Mouse (Mus musculus) megakaryocyte, embryonic 14.5 days (primary cell): ENCODE data around the gene Polr2a. TPM values are rescaled to one million over a fixed set of nuclear protein-coding genes. Genes with fewer than 3 reads are reported as not detected.

ENCODE experiments used
- H3K27me3 ChIP-seq: replicated peaks from 2 replicates; pipeline ENCODE3; 2012; ENCODE audit warnings: inconsistent platforms
- H3K36me3 ChIP-seq: replicated peaks from 2 replicates; pipeline ENCODE3; 2012; ENCODE audit warnings: low read length, inconsistent platforms, mixed read lengths
- H3K4me1 ChIP-seq: 2 replicates; pipeline ENCODE4 v1.6.1; 2012; ENCODE audit warnings: inconsistent platforms
- H3K4me3 ChIP-seq: replicated peaks from 2 replicates; pipeline ENCODE3; 2012; ENCODE audit warnings: moderate library complexity, mild to moderate bottlenecking, inconsistent platforms
- H3K9me3 ChIP-seq: 2 replicates; pipeline ENCODE4 v1.6.1; 2012; ENCODE audit warnings: inconsistent platforms
- FLI1 ChIP-seq: IDR thresholded peaks from 2 replicates; pipeline ENCODE4 v1.6.1; 2012; ENCODE audit warnings: low read length, inconsistent platforms, mixed read lengths
- GATA1 ChIP-seq: IDR thresholded peaks from 3 replicates; pipeline ENCODE4 v1.6.1; 2012; ENCODE audit warnings: mixed read lengths, low read length, inconsistent platforms, borderline replicate concordance
- polyA plus RNA-seq: library from polyadenylated mRNA; stranded (reverse); fragments of >175 nt; gene quantifications from 2 replicates; pipeline ENCODE4 v1.2.3, GENCODE M21; 2012; ENCODE audit warnings: low replicate concordance; ENCODE audit not compliant: insufficient read depth

Gene Polr2a
- polyA plus RNA-seq, 1 experiment, result 36.5 TPM

DNA sequence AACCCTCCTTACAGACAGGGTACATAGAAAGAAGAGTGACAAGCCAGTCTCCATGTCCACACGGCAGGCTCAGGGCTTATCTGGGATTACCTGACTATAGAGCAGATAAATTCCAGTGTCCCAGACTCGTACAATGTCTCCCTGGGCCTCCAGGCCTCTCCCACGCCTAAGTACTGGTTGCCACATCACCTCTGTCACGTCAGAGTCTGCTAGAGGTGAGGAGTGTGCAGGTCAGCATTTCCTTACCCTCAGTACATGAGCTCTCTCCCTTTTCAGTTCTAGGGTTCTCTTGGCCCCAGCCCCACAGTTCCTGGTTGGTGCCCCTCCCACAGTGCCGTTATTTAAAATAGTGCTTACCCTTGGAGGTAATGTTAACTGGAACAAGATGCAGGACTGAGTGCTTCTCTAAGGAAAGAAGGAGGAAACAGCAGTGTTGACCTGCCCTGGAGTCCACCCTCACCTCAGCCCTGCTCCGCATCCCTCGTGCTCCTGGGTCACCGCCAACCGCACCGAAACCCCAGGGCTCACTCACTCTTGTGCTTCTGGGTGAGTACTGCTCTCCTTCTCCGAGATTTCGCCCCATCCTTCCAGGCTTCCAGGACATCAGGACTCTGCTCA is 74.2 kb downstream of the Polr2a start:
- Histone ChIP-seq H3K4me3 (peak overlapping the region; percentile 3), H3K9me3 (no peaks in the 10 kb centered on the region), H3K27me3 (peaks cover 15% of the 10 kb centered on the region), H3K36me3 (peaks cover 12% of the 10 kb centered on the region), H3K4me1 (peaks cover 64% of the 10 kb centered on the region)
- TF ChIP-seq GATA1, result no peak
- TF ChIP-seq FLI1, result no peak

Other genes with a start within 250 kb of the Polr2a start
- gene Dnah2, start 209.5 kb downstream of the Polr2a start, polyA plus RNA-seq, result 0.95 TPM in 1 of 2 replicates, not detected in the other
- gene Efnb3, start 198.4 kb downstream of the Polr2a start, polyA plus RNA-seq, result 0.51 and 2.1 TPM in 2 replicates
- 19.7 and 50.2 TPM in 2 replicates for gene Wrap53, start 178.4 kb downstream of the Polr2a start, polyA plus RNA-seq
- 53.2 and 68.6 TPM in 2 replicates for gene Trp53, start 178.3 kb downstream of the Polr2a start, polyA plus RNA-seq
- 2.8 and 4.2 TPM in 2 replicates for gene Atp1b2, start 152.7 kb downstream of the Polr2a start, polyA plus RNA-seq
- not detected in 2 replicates for gene Shbg, start 140.7 kb downstream of the Polr2a start, polyA plus RNA-seq
- gene Sat2, start 136.6 kb downstream of the Polr2a start, polyA plus RNA-seq, result not detected in 2 replicates
- gene Fxr2, start 125.6 kb downstream of the Polr2a start, polyA plus RNA-seq, result 65.7 and 84.9 TPM in 2 replicates
- gene Sox15, start 103.3 kb downstream of the Polr2a start, polyA plus RNA-seq, result not detected in 2 replicates
- 16.2 and 31.6 TPM in 2 replicates for gene Mpdu1, start 96.0 kb downstream of the Polr2a start, polyA plus RNA-seq
- gene Cd68, start 92.5 kb downstream of the Polr2a start, polyA plus RNA-seq, result 8.7 and 128 TPM in 2 replicates
- gene Eif4a1, start 86.2 kb downstream of the Polr2a start, polyA plus RNA-seq, result 144 and 601 TPM in 2 replicates
- gene Senp3, start 76.6 kb downstream of the Polr2a start, polyA plus RNA-seq, result 54.1 and 94.8 TPM in 2 replicates
- 0.56 TPM in 1 of 2 replicates, not detected in the other for gene Tnfsf13, start 72.9 kb downstream of the Polr2a start, polyA plus RNA-seq
- gene Tnfsf12, start 62.8 kb downstream of the Polr2a start, polyA plus RNA-seq, result 5.3 and 13.1 TPM in 2 replicates
- 2.0 and 2.5 TPM in 2 replicates for gene Tnfsfm13, start 62.5 kb downstream of the Polr2a start, polyA plus RNA-seq
- not detected in 2 replicates for gene Slc35g3, start 3.3 kb upstream of the Polr2a start, polyA plus RNA-seq
- 1.9 and 3.9 TPM in 2 replicates for gene Zbtb4, start 7.3 kb upstream of the Polr2a start, polyA plus RNA-seq
- gene Chrnb1, start 37.3 kb upstream of the Polr2a start, polyA plus RNA-seq, result not detected in 2 replicates
- 0.64 TPM in 1 of 2 replicates, not detected in the other for gene Fgf11, start 43.2 kb upstream of the Polr2a start, polyA plus RNA-seq
- gene Tmem102, start 47.0 kb upstream of the Polr2a start, polyA plus RNA-seq, result not detected in 2 replicates
- not detected in 2 replicates for gene Gm39566, start 56.7 kb upstream of the Polr2a start, polyA plus RNA-seq
- not detected in 2 replicates for gene Spem2, start 59.8 kb upstream of the Polr2a start, polyA plus RNA-seq
- gene Spem1, start 63.5 kb upstream of the Polr2a start, polyA plus RNA-seq, result not detected in 2 replicates
- gene Nlgn2, start 79.1 kb upstream of the Polr2a start, polyA plus RNA-seq, result 4.9 and 17.7 TPM in 2 replicates
- gene Tmem256, start 79.9 kb upstream of the Polr2a start, polyA plus RNA-seq, result 742 and 1,105 TPM in 2 replicates
- gene Plscr3, start 87.7 kb upstream of the Polr2a start, polyA plus RNA-seq, result 41.3 and 79.4 TPM in 2 replicates
- gene Tnk1, start 100.1 kb upstream of the Polr2a start, polyA plus RNA-seq, result not detected in 2 replicates
- gene Tmem95, start 119.4 kb upstream of the Polr2a start, polyA plus RNA-seq, result not detected in 2 replicates
- gene Kctd11, start 122.8 kb upstream of the Polr2a start, polyA plus RNA-seq, result 0.98 TPM in 1 of 2 replicates, not detected in the other
- gene Acap1, start 136.9 kb upstream of the Polr2a start, polyA plus RNA-seq, result 47.6 and 58.4 TPM in 2 replicates
- gene 2810408A11Rik, start 142.3 kb upstream of the Polr2a start, polyA plus RNA-seq, result 0.25 TPM in 1 of 2 replicates, not detected in the other
- 17.6 and 26.8 TPM in 2 replicates for gene Neurl4, start 142.4 kb upstream of the Polr2a start, polyA plus RNA-seq
- gene Gps2, start 155.3 kb upstream of the Polr2a start, polyA plus RNA-seq, result 116 and 124 TPM in 2 replicates
- gene Eif5a, start 163.3 kb upstream of the Polr2a start, polyA plus RNA-seq, result 2,079 and 2,119 TPM in 2 replicates
- gene Ybx2, start 177.2 kb upstream of the Polr2a start, polyA plus RNA-seq, result 0.75 TPM in 1 of 2 replicates, not detected in the other
- gene Slc2a4, start 189.6 kb upstream of the Polr2a start, polyA plus RNA-seq, result not detected in 2 replicates
- not detected in 2 replicates for gene Cldn7, start 206.1 kb upstream of the Polr2a start, polyA plus RNA-seq
- 289 and 291 TPM in 2 replicates for gene Ctdnep1, start 222.5 kb upstream of the Polr2a start, polyA plus RNA-seq
- 11.0 TPM in 1 of 2 replicates, not detected in the other for gene Elp5, start 223.9 kb upstream of the Polr2a start, polyA plus RNA-seq
- 495 and 977 TPM in 2 replicates for gene Gabarap, start 232.5 kb upstream of the Polr2a start, polyA plus RNA-seq
- gene Phf23, start 237.1 kb upstream of the Polr2a start, polyA plus RNA-seq, result 24.1 and 85.6 TPM in 2 replicates
- gene Dvl2, start 242.0 kb upstream of the Polr2a start, polyA plus RNA-seq, result 28.6 and 64.4 TPM in 2 replicates